Mouse (Mus musculus): Measurements from ENCODE around the gene Olfr763. TPM values are rescaled to one million over a fixed set of nuclear protein-coding genes. Genes with fewer than 3 reads are reported as not detected.

The Olfr763 gene
- not detected for polyA plus RNA-seq (2014; fragmentation: Illumina TruSeq; extraction: RNeasy Lipid Tissue Mini Kit (QIAGEN cat#74804); ENCODE audit: low replicate concordance)

DNA sequence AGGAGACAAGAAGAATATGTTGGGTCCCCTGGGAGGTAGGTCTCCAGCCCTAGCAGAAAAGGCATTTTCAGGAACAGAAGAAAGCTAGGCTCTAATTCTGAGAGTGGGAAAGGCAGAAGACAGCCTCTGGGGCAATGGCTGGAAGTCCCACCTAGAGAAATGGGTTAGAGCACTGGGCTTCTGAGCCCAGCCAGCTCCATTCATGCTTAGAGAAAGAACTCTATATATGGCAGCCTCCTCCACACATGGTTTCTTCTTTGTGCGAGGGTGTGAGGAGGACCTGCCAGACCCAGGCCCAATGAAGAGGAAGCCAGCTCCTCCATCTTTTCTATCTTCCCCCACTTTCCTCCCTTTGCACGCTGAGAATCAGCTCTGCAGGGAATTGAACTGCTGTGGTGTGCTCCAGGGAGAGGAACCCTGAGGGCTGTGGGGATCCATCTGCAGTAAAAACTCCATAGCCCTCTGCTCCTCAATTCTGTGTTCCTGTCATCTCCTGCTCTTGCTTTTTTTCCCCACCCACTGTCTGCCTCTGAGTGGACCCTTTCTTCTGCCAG, at the start of gene Olfr763:
TSS of gene Olfr763 (plus strand) at position 504 of the 554 bp plus-strand sequence.

DNA sequence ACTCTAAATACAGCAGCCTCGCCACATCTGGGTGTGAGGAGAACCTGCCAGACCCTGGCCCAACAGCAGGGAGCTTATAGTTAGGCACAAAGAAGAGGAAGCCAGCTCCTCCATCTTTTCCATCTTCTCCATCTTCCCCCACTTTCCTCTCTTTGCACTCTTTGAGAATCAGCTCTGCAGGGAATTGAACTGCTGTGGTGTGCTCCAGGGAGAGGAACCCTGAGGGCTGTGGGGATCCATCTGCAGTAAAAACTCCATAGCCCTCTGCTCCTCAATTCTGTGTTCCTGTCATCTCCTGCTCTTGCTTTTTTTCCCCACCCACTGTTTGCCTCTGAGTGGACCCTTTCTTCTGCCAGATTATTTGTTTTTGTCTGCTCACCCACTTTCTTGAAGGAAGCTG, 21.5 kb upstream of the Olfr763 start, which contains the start of gene Olfr9:
TSS of gene Olfr9 (plus strand) at position 301 of the 400 bp plus-strand sequence.

DNA sequence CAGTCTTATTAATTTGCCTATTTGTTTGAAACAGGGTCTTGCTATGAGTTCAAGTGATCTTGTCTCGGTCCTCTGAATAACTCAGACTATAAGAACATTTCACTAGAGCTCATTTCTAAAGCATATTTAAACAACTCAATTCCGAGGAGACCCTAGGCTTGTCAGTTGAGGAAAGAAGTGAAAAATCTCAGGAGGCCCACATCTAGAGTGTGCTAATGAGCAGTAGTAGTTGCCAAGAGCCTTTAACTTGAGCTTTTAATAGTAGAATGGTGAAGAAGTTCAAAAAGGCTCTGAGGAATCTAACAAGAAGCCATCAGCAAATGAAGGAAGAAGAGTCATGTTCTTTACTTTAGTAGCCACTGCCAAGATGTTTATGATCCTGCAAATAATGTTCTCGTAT, 29.2 kb downstream of the Olfr763 start, which contains the start of gene Olfr764-ps1:
TSS of gene Olfr764-ps1 (minus strand) at position 101 of the 400 bp plus-strand sequence.

DNA sequence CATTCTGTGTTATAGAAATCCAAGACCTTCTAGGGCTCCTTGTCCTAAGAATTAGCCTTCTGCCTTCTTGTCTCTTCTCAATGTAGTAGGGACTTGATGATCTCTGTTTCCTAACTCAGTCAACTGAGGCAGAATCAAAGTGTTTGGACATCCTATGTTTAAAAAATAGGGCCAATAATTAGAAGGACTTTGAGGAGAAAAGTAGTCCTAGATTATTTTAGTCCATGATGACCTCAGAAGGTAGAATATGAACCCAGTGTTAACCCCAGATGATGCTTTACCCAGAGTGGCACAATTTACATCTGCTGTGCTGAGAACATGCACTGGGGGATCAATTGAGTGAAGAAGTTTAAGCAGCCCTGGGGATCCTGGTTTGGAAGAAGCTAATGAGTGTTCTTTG, 39.3 kb downstream of the Olfr763 start, which contains the start of gene Olfr765:
TSS of gene Olfr765 (minus strand) at position 101 of the 400 bp plus-strand sequence.

Other genes with a start within 250 kb of the Olfr763 start
- gene Mmp19, start 219.9 kb upstream of the Olfr763 start, polyA plus RNA-seq (2014; fragmentation: Illumina TruSeq; extraction: RNeasy Lipid Tissue Mini Kit (QIAGEN cat#74804); ENCODE audit: low replicate concordance): 2.0 TPM
- gene Dnajc14, start 206.7 kb upstream of the Olfr763 start, polyA plus RNA-seq (2014; fragmentation: Illumina TruSeq; extraction: RNeasy Lipid Tissue Mini Kit (QIAGEN cat#74804); ENCODE audit: low replicate concordance): 39.9 TPM
- gene Tmem198b, start 206.4 kb upstream of the Olfr763 start, polyA plus RNA-seq (2014; fragmentation: Illumina TruSeq; extraction: RNeasy Lipid Tissue Mini Kit (QIAGEN cat#74804); ENCODE audit: low replicate concordance): 3.1 TPM
- 242 TPM for gene Sarnp, start 193.5 kb upstream of the Olfr763 start, polyA plus RNA-seq (2014; fragmentation: Illumina TruSeq; extraction: RNeasy Lipid Tissue Mini Kit (QIAGEN cat#74804); ENCODE audit: low replicate concordance)
- gene Ormdl2, start 189.1 kb upstream of the Olfr763 start, polyA plus RNA-seq (2014; fragmentation: Illumina TruSeq; extraction: RNeasy Lipid Tissue Mini Kit (QIAGEN cat#74804); ENCODE audit: low replicate concordance): 206 TPM
- 0.85 TPM for gene Gdf11, start 119.1 kb upstream of the Olfr763 start, polyA plus RNA-seq (2014; fragmentation: Illumina TruSeq; extraction: RNeasy Lipid Tissue Mini Kit (QIAGEN cat#74804); ENCODE audit: low replicate concordance)
- 401 TPM for gene Cd63, start 109.8 kb upstream of the Olfr763 start, polyA plus RNA-seq (2014; fragmentation: Illumina TruSeq; extraction: RNeasy Lipid Tissue Mini Kit (QIAGEN cat#74804); ENCODE audit: low replicate concordance)
- gene Rdh5, start 87.9 kb upstream of the Olfr763 start, polyA plus RNA-seq (2014; fragmentation: Illumina TruSeq; extraction: RNeasy Lipid Tissue Mini Kit (QIAGEN cat#74804); ENCODE audit: low replicate concordance): 1.5 TPM
- 2.2 TPM for gene Bloc1s1, start 86.8 kb upstream of the Olfr763 start, polyA plus RNA-seq (2014; fragmentation: Illumina TruSeq; extraction: RNeasy Lipid Tissue Mini Kit (QIAGEN cat#74804); ENCODE audit: low replicate concordance)
- 0.45 TPM for gene Itga7, start 77.0 kb upstream of the Olfr763 start, polyA plus RNA-seq (2014; fragmentation: Illumina TruSeq; extraction: RNeasy Lipid Tissue Mini Kit (QIAGEN cat#74804); ENCODE audit: low replicate concordance)
- 4.3 TPM for gene Mettl7b, start 49.8 kb upstream of the Olfr763 start, polyA plus RNA-seq (2014; fragmentation: Illumina TruSeq; extraction: RNeasy Lipid Tissue Mini Kit (QIAGEN cat#74804); ENCODE audit: low replicate concordance)
- gene Olfr9, start 21.4 kb upstream of the Olfr763 start, polyA plus RNA-seq (2014; fragmentation: Illumina TruSeq; extraction: RNeasy Lipid Tissue Mini Kit (QIAGEN cat#74804); ENCODE audit: low replicate concordance): not detected
- gene Olfr764-ps1, start 29.1 kb downstream of the Olfr763 start, polyA plus RNA-seq (2014; fragmentation: Illumina TruSeq; extraction: RNeasy Lipid Tissue Mini Kit (QIAGEN cat#74804); ENCODE audit: low replicate concordance): not detected
- gene Olfr765, start 39.2 kb downstream of the Olfr763 start, polyA plus RNA-seq (2014; fragmentation: Illumina TruSeq; extraction: RNeasy Lipid Tissue Mini Kit (QIAGEN cat#74804); ENCODE audit: low replicate concordance): not detected
- not detected for gene Olfr766-ps1, start 58.2 kb downstream of the Olfr763 start, polyA plus RNA-seq (2014; fragmentation: Illumina TruSeq; extraction: RNeasy Lipid Tissue Mini Kit (QIAGEN cat#74804); ENCODE audit: low replicate concordance)
- not detected for gene Olfr767, start 72.1 kb downstream of the Olfr763 start, polyA plus RNA-seq (2014; fragmentation: Illumina TruSeq; extraction: RNeasy Lipid Tissue Mini Kit (QIAGEN cat#74804); ENCODE audit: low replicate concordance)
- gene Olfr768, start 88.6 kb downstream of the Olfr763 start, polyA plus RNA-seq (2014; fragmentation: Illumina TruSeq; extraction: RNeasy Lipid Tissue Mini Kit (QIAGEN cat#74804); ENCODE audit: low replicate concordance): not detected
- gene Olfr769, start 107.1 kb downstream of the Olfr763 start, polyA plus RNA-seq (2014; fragmentation: Illumina TruSeq; extraction: RNeasy Lipid Tissue Mini Kit (QIAGEN cat#74804); ENCODE audit: low replicate concordance): not detected
- gene Olfr770, start 128.2 kb downstream of the Olfr763 start, polyA plus RNA-seq (2014; fragmentation: Illumina TruSeq; extraction: RNeasy Lipid Tissue Mini Kit (QIAGEN cat#74804); ENCODE audit: low replicate concordance): not detected
- not detected for gene Olfr771, start 154.0 kb downstream of the Olfr763 start, polyA plus RNA-seq (2014; fragmentation: Illumina TruSeq; extraction: RNeasy Lipid Tissue Mini Kit (QIAGEN cat#74804); ENCODE audit: low replicate concordance)
- gene Olfr772, start 167.1 kb downstream of the Olfr763 start, polyA plus RNA-seq (2014; fragmentation: Illumina TruSeq; extraction: RNeasy Lipid Tissue Mini Kit (QIAGEN cat#74804); ENCODE audit: low replicate concordance): not detected
- gene Olfr773, start 176.6 kb downstream of the Olfr763 start, polyA plus RNA-seq (2014; fragmentation: Illumina TruSeq; extraction: RNeasy Lipid Tissue Mini Kit (QIAGEN cat#74804); ENCODE audit: low replicate concordance): not detected
- gene Olfr774, start 225.4 kb downstream of the Olfr763 start, polyA plus RNA-seq (2014; fragmentation: Illumina TruSeq; extraction: RNeasy Lipid Tissue Mini Kit (QIAGEN cat#74804); ENCODE audit: low replicate concordance): not detected
- not detected for gene Olfr775, start 237.6 kb downstream of the Olfr763 start, polyA plus RNA-seq (2014; fragmentation: Illumina TruSeq; extraction: RNeasy Lipid Tissue Mini Kit (QIAGEN cat#74804); ENCODE audit: low replicate concordance)
- gene Olfr776, start 248.3 kb downstream of the Olfr763 start, polyA plus RNA-seq (2014; fragmentation: Illumina TruSeq; extraction: RNeasy Lipid Tissue Mini Kit (QIAGEN cat#74804); ENCODE audit: low replicate concordance): not detected